Mouse (Mus musculus): ENCODE results near the gene Prcc. TPM values are rescaled to one million over a fixed set of nuclear protein-coding genes. Genes with fewer than 3 reads are reported as not detected.

Gene Prcc
- polyA plus RNA-seq, 1 experiment from 2014 or later: 7.1 TPM

GRCm38 (mm10) chr3:87846650-87847110 lies 38.7 kb downstream of the Prcc start, which contains the start of gene Sh2d2a:
Gene Sh2d2a, plus strand, starts transcription at chr3:87846755.
- Histone ChIP-seq H3K9me3 (ENCODE audit: control insufficient read depth, low read length) (no peaks in the 10 kb centered on the region), H3K4me1 (replicated peaks; ENCODE audit: control insufficient read depth, insufficient read depth) (no peaks in the 10 kb centered on the region), H3K36me3 (ENCODE audit: control insufficient read depth, insufficient read depth, low read length) (no peaks in the 10 kb centered on the region), H3K4me3 (ENCODE audit: low read depth, low read length) (no peak within 1 kb of the TSS), H3K9ac (ENCODE audit: low read length) (no peak within 1 kb of the TSS), H3K27ac (replicated peaks) (no peak within 1 kb of the TSS), H3K4me2 (replicated peaks; ENCODE audit: low read depth) (no peak within 1 kb of the TSS), H3K27me3 (ENCODE audit: control insufficient read depth, insufficient read depth, low read length) (no peaks in the 10 kb centered on the region)
- DNase-seq (ENCODE audit: low spot score): no peak
- ATAC-seq (ENCODE audit: low FRiP score, low TSS enrichment): no peak
- TF ChIP-seq EP300 (optimal IDR thresholded peaks at IDR 0.05) (no peak), CTCF (IDR thresholded peaks at IDR 0.05; ENCODE audit: low read depth) (no peak)
- WGBS: 80% methylated on average over 7 of the region's 7 CpGs

DNA sequence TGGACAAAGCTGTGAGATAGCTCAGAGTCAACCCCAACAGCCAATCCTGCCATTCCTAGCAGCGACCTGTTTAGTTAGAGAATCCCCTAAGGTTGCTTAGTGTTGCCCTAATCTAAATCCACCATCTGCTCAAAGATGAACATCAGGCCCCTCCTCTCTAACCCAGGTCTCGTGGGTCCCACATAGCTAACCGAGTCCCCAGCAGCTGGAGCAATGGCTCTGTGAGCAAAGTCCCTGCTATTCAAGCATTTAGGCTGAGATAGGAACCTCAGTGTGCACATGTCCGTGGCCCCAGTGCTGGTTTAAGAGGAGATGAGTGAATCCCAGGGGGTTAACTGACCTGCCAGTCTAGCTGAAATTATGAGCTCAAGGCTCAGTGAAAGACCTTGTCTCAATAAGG lies 39.2 kb downstream of the Prcc start:
- no peak for DNase-seq (ENCODE audit: low spot score)
- Histone ChIP-seq H3K4me2 (replicated peaks; ENCODE audit: low read depth) (no peak overlapping the region), H3K9ac (ENCODE audit: low read length) (no peak overlapping the region), H3K36me3 (ENCODE audit: control insufficient read depth, insufficient read depth, low read length) (no peaks in the 10 kb centered on the region), H3K27me3 (ENCODE audit: control insufficient read depth, insufficient read depth, low read length) (no peaks in the 10 kb centered on the region), H3K4me1 (replicated peaks; ENCODE audit: control insufficient read depth, insufficient read depth) (no peaks in the 10 kb centered on the region), H3K27ac (replicated peaks) (no peak overlapping the region), H3K4me3 (ENCODE audit: low read depth, low read length) (no peak overlapping the region), H3K9me3 (ENCODE audit: control insufficient read depth, low read length) (no peaks in the 10 kb centered on the region)
- 64% methylated on average over 4 of the region's 4 CpGs for WGBS
- TF ChIP-seq EP300 (optimal IDR thresholded peaks at IDR 0.05): no peak
- TF ChIP-seq CTCF (IDR thresholded peaks at IDR 0.05; ENCODE audit: low read depth): no peak
- ATAC-seq (ENCODE audit: low FRiP score, low TSS enrichment): no peak

- no peak for TF ChIP-seq CTCF (IDR thresholded peaks at IDR 0.05; ENCODE audit: low read depth)
- no peak for TF ChIP-seq EP300 (optimal IDR thresholded peaks at IDR 0.05)
- DNase-seq (ENCODE audit: low spot score): no peak
- Histone ChIP-seq H3K36me3 (ENCODE audit: control insufficient read depth, insufficient read depth, low read length) (no peaks in the 10 kb centered on the region), H3K9me3 (ENCODE audit: control insufficient read depth, low read length) (no peaks in the 10 kb centered on the region), H3K27me3 (ENCODE audit: control insufficient read depth, insufficient read depth, low read length) (no peaks in the 10 kb centered on the region), H3K9ac (ENCODE audit: low read length) (no peak overlapping the region), H3K4me1 (replicated peaks; ENCODE audit: control insufficient read depth, insufficient read depth) (no peaks in the 10 kb centered on the region), H3K4me2 (replicated peaks; ENCODE audit: low read depth) (no peak overlapping the region), H3K4me3 (ENCODE audit: low read depth, low read length) (no peak overlapping the region), H3K27ac (replicated peaks) (no peak overlapping the region)
- WGBS: 75% methylated on average over 4 of the region's 4 CpGs
- ATAC-seq (ENCODE audit: low FRiP score, low TSS enrichment): no peak
Observed at GRCm38 (mm10) chr3:87844981-87845380, 40.4 kb downstream of the Prcc start.

- Histone ChIP-seq H3K4me1 (replicated peaks; ENCODE audit: control insufficient read depth, insufficient read depth) (no peaks in the 10 kb centered on the region), H3K9me3 (ENCODE audit: control insufficient read depth, low read length) (no peaks in the 10 kb centered on the region), H3K27ac (replicated peaks) (no peak overlapping the region), H3K9ac (ENCODE audit: low read length) (no peak overlapping the region), H3K4me3 (ENCODE audit: low read depth, low read length) (no peak overlapping the region), H3K36me3 (ENCODE audit: control insufficient read depth, insufficient read depth, low read length) (no peaks in the 10 kb centered on the region), H3K27me3 (ENCODE audit: control insufficient read depth, insufficient read depth, low read length) (no peaks in the 10 kb centered on the region), H3K4me2 (replicated peaks; ENCODE audit: low read depth) (no peak overlapping the region)
- TF ChIP-seq CTCF (IDR thresholded peaks at IDR 0.05; ENCODE audit: low read depth) (no peak), EP300 (optimal IDR thresholded peaks at IDR 0.05) (no peak)
- no peak for ATAC-seq (ENCODE audit: low FRiP score, low TSS enrichment)
- no peak for DNase-seq (ENCODE audit: low spot score)
Observed at GRCm38 (mm10) chr3:87840858-87841257, 44.5 kb downstream of the Prcc start.

DNA sequence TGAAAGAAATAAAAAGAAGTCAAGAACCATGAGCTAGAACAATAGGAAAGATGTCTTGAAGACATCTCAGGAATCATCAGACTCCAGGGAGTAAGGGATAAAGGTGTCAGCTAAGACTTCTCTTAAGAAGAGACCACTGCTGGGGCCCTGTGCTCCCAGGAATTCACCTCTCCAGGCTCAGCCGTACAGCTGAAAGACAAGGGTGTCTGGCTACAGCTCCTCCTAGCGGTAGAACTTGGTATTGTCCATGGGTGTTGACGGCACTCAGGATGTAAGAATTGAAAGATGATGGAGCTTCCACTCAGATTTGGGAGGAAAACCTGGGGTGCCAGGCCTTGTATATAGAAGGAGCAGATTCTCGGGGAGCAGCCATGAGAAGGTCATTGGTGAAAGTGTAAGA lies 46.8 kb downstream of the Prcc start:
- Histone ChIP-seq H3K4me1 (replicated peaks; ENCODE audit: control insufficient read depth, insufficient read depth) (no peaks in the 10 kb centered on the region), H3K36me3 (ENCODE audit: control insufficient read depth, insufficient read depth, low read length) (no peaks in the 10 kb centered on the region), H3K27me3 (ENCODE audit: control insufficient read depth, insufficient read depth, low read length) (no peaks in the 10 kb centered on the region), H3K4me2 (replicated peaks; ENCODE audit: low read depth) (no peak overlapping the region), H3K27ac (replicated peaks) (no peak overlapping the region), H3K4me3 (ENCODE audit: low read depth, low read length) (no peak overlapping the region), H3K9me3 (ENCODE audit: control insufficient read depth, low read length) (no peaks in the 10 kb centered on the region), H3K9ac (ENCODE audit: low read length) (no peak overlapping the region)
- TF ChIP-seq CTCF (IDR thresholded peaks at IDR 0.05; ENCODE audit: low read depth) (peak; percentile 95), EP300 (optimal IDR thresholded peaks at IDR 0.05) (no peak)
- WGBS: 5% methylated on average over 4 of the region's 4 CpGs
- ATAC-seq (ENCODE audit: low FRiP score, low TSS enrichment): peak; percentile 29; the same call in 1 of the 2 replicates
- peak; percentile 76 for DNase-seq (ENCODE audit: low spot score)

DNA sequence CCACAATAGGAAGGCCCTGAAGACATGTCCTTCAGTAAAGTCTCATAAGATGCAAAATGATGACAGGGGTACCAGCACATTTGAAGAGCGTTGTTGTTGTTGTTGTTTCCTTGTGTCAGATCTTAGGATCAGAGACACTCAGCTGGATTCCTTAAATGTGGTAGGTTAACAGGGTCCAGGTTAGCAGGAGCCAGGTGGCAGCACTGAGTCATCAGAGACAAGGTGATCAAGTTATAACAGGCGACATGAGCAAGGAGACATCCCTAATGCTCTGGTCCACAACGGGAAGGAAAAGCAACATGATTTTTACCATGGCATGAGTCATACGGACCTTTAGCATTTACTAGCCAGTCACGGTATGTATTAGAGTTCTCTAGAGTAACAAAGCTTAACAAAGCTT lies 51.9 kb downstream of the Prcc start:
- WGBS: 61% methylated on average over 5 of the region's 5 CpGs
- Histone ChIP-seq H3K4me2 (replicated peaks; ENCODE audit: low read depth) (no peak overlapping the region), H3K27ac (replicated peaks) (no peak overlapping the region), H3K9me3 (ENCODE audit: control insufficient read depth, low read length) (no peaks in the 10 kb centered on the region), H3K27me3 (ENCODE audit: control insufficient read depth, insufficient read depth, low read length) (no peaks in the 10 kb centered on the region), H3K36me3 (ENCODE audit: control insufficient read depth, insufficient read depth, low read length) (no peaks in the 10 kb centered on the region), H3K4me3 (ENCODE audit: low read depth, low read length) (no peak overlapping the region), H3K4me1 (replicated peaks; ENCODE audit: control insufficient read depth, insufficient read depth) (no peaks in the 10 kb centered on the region), H3K9ac (ENCODE audit: low read length) (no peak overlapping the region)
- no peak for ATAC-seq (ENCODE audit: low FRiP score, low TSS enrichment)
- no peak for DNase-seq (ENCODE audit: low spot score)
- TF ChIP-seq CTCF (IDR thresholded peaks at IDR 0.05; ENCODE audit: low read depth) (peak; percentile 53), EP300 (optimal IDR thresholded peaks at IDR 0.05) (no peak)
